Mouse (Mus musculus) left cerebral cortex, adult 8-10 months (tissue): ENCODE data around the gene Spint2. TPM values are rescaled to one million over a fixed set of nuclear protein-coding genes. Genes with fewer than 3 reads are reported as not detected.

ENCODE experiments used
- DNase-seq, 2 experiments: peaks; one replicate each; pipeline ENCODE4 v3.0.0; 2022; ENCODE audit warnings: low spot score in 2 of 2
- total RNA-seq, 4 experiments: library from RNA; stranded (reverse); gene quantifications; 2 replicates each; pipeline ENCODE4 v1.2.4; 2022

Gene Spint2
- total RNA-seq, 4 experiments from 2014 or later, result 27.9 to 38.2 (median 33.0) TPM

- peak in 1 of 2 experiments; percentile 46 for DNase-seq
Observed at GRCm38 (mm10) chr7:29304463-29305262, 23.0 kb upstream of the Spint2 start.

GRCm38 (mm10) chr7:29303738-29304462 is 22.2 kb upstream of the Spint2 start, which contains the start of gene Dpf1:
TSS of gene Dpf1 (plus strand) at chr7:29303951.
- peak; percentile 67 to 94 for DNase-seq

- DNase-seq, result no peak
Observed at GRCm38 (mm10) chr7:29302641-29303040, 20.9 kb upstream of the Spint2 start.

GRCm38 (mm10) chr7:29301127-29301566 is 19.4 kb upstream of the Spint2 start:
- DNase-seq, result peak in 1 of 2 experiments; percentile 45

- DNase-seq, result no peak
Observed at GRCm38 (mm10) chr7:29296998-29297397, 15.3 kb upstream of the Spint2 start.

GRCm38 (mm10) chr7:29295861-29296647 is 14.3 kb upstream of the Spint2 start:
- DNase-seq, result no peak

- DNase-seq, result no peak
Observed at GRCm38 (mm10) chr7:29294111-29294761, 12.5 kb upstream of the Spint2 start.

- no peak for DNase-seq
Observed at GRCm38 (mm10) chr7:29293131-29294065, 11.7 kb upstream of the Spint2 start.

GRCm38 (mm10) chr7:29292458-29293098 is 10.9 kb upstream of the Spint2 start:
- DNase-seq, result no peak

GRCm38 (mm10) chr7:29291616-29292457 is 10.1 kb upstream of the Spint2 start:
- no peak for DNase-seq

- peak in 1 of 2 experiments; percentile 63 for DNase-seq
Observed at GRCm38 (mm10) chr7:29290691-29291485, 9.2 kb upstream of the Spint2 start.

GRCm38 (mm10) chr7:29289856-29290255 is 8.1 kb upstream of the Spint2 start:
- no peak for DNase-seq

GRCm38 (mm10) chr7:29288942-29289638 is 7.4 kb upstream of the Spint2 start, which contains the start of gene Ppp1r14a:
TSS of gene Ppp1r14a (plus strand) at chr7:29289308.
- DNase-seq, result no peak

- no peak for DNase-seq
Observed at GRCm38 (mm10) chr7:29288079-29288478, 6.4 kb upstream of the Spint2 start.

- DNase-seq, result no peak
Observed at GRCm38 (mm10) chr7:29287481-29287880, 5.8 kb upstream of the Spint2 start.

GRCm38 (mm10) chr7:29284523-29284922 is 2.8 kb upstream of the Spint2 start:
- DNase-seq, result no peak

GRCm38 (mm10) chr7:29283876-29284275 is 2.2 kb upstream of the Spint2 start:
- DNase-seq, result no peak
